Mouse (Mus musculus) forebrain, embryonic 10.5 days (tissue): ENCODE data around the gene Rab11fip5. TPM values are rescaled to one million over a fixed set of nuclear protein-coding genes. Genes with fewer than 3 reads are reported as not detected.

ENCODE experiments used
- DNase-seq: peaks from one replicate; pipeline ENCODE4 v3.0.0-alpha.2; 2017; ENCODE audit warnings: low spot score; ENCODE audit errors: extremely low spot score
- H3K27ac ChIP-seq: fragments of 300-500 bp; sonication (generic); 2 replicates; pipeline ENCODE4 v1.5.1; 2016; ENCODE audit warnings: mild to moderate bottlenecking
- H3K27me3 ChIP-seq: fragments of 300-500 bp; sonication (generic); 2 replicates; pipeline ENCODE4 v1.6.1; 2016; ENCODE audit warnings: mild to moderate bottlenecking; ENCODE audit not compliant: poor library complexity, severe bottlenecking
- H3K36me3 ChIP-seq: fragments of 300-500 bp; sonication (generic); replicated peaks from 2 replicates; pipeline ENCODE4 v1.6.1; 2016; ENCODE audit warnings: mild to moderate bottlenecking, moderate library complexity
- H3K4me1 ChIP-seq: fragments of 300-500 bp; sonication (generic); 2 replicates; pipeline ENCODE4 v1.6.1; 2016
- H3K4me3 ChIP-seq: fragments of 300-500 bp; sonication (generic); 2 replicates; pipeline ENCODE4 v1.5.1; 2016; ENCODE audit warnings: mild to moderate bottlenecking, moderate library complexity
- H3K9me3 ChIP-seq: fragments of 300-500 bp; sonication (generic); 2 replicates; pipeline ENCODE4 v1.6.1; 2016; ENCODE audit warnings: mild to moderate bottlenecking, moderate library complexity
- WGBS: fragments of 180-500 bp; shearing (Covaris S2); methylation state at CpG from one replicate; pipeline ENCODE4 v1.1.7; 2016; 5-methylcytosine and 5-hydroxymethylcytosine counted together
- microRNA-seq: library from miRNA; unstranded; fragments of <30 nt; microRNA quantifications from one replicate; pipeline ENCODE4, GENCODE M21; 2017
- polyA plus RNA-seq: library from polyadenylated mRNA; unstranded; fragments of >200 nt; fragmentation: Nextera tagmentation; extraction: Ambion mirVana; gene quantifications from 2 replicates; pipeline ENCODE4 v1.2.1, GENCODE M21; 2016

Rab11fip5 gene
- polyA plus RNA-seq, 1 experiment from 2014 or later = 3.1 TPM

- 90% methylated on average over 16 of the region's 16 CpGs for WGBS
- Histone ChIP-seq H3K4me1 (peaks cover 42% of the 10 kb centered on the region), H3K9me3 (no peaks in the 10 kb centered on the region), H3K27me3 (no peaks in the 10 kb centered on the region), H3K27ac (no peak overlapping the region), H3K36me3 (peaks cover 6% of the 10 kb centered on the region), H3K4me3 (no peak overlapping the region)
- DNase-seq = no peak
Measured at GRCm38 (mm10) chr6:85290869-85291824, 83.3 kb downstream of the Rab11fip5 start.

- no peak overlapping the region for H3K4me3 ChIP-seq
- peaks cover 14% of the 10 kb centered on the region for H3K4me1 ChIP-seq
- H3K9me3 ChIP-seq = no peaks in the 10 kb centered on the region
- H3K27ac ChIP-seq = no peak overlapping the region; the same call in 1 of the 2 replicates
- H3K27me3 ChIP-seq = no peaks in the 10 kb centered on the region
- H3K36me3 ChIP-seq = peaks cover 6% of the 10 kb centered on the region
- no peak for DNase-seq
- WGBS = 87% methylated on average over 4 of the region's 4 CpGs
Measured at GRCm38 (mm10) chr6:85288193-85288857, 86.1 kb downstream of the Rab11fip5 start.

GRCm38 (mm10) chr6:85286283-85287047, 88.0 kb downstream of the Rab11fip5 start:
- H3K36me3 ChIP-seq = peaks cover 5% of the 10 kb centered on the region
- no peak overlapping the region for H3K27ac ChIP-seq
- no peak overlapping the region for H3K4me3 ChIP-seq
- DNase-seq = no peak
- 88% methylated on average over 13 of the region's 13 CpGs for WGBS
- no peaks in the 10 kb centered on the region for H3K27me3 ChIP-seq
- H3K4me1 ChIP-seq = 0 out of 2 replicates have a peak, but pooled peaks cover 5% of the 10 kb centered on the region
- no peaks in the 10 kb centered on the region for H3K9me3 ChIP-seq

Small RNA genes within 50 kb of the gene (microRNA-seq; reads per million reads assigned to microRNA genes)
- gene Mir705 = not detected

Other genes starting within 250 kb of the Rab11fip5 start
- 57.4 and 59.1 TPM in 2 replicates for gene Spr, start 236.9 kb downstream of the Rab11fip5 start, polyA plus RNA-seq
- gene Emx1, start 187.2 kb downstream of the Rab11fip5 start, polyA plus RNA-seq = 26.5 and 35.8 TPM in 2 replicates
- 11.7 and 14.3 TPM in 2 replicates for gene Sfxn5, start 41.2 kb downstream of the Rab11fip5 start, polyA plus RNA-seq
- gene Noto, start 49.3 kb upstream of the Rab11fip5 start, polyA plus RNA-seq = not detected in 2 replicates
- gene Smyd5, start 57.4 kb upstream of the Rab11fip5 start, polyA plus RNA-seq = 84.4 and 85.8 TPM in 2 replicates
- gene Cct7, start 76.9 kb upstream of the Rab11fip5 start, polyA plus RNA-seq = 766 and 774 TPM in 2 replicates
- 35.3 and 37.2 TPM in 2 replicates for gene Pradc1, start 77.3 kb upstream of the Rab11fip5 start, polyA plus RNA-seq
- 0.48 and 0.64 TPM in 2 replicates for gene Fbxo41, start 128.4 kb upstream of the Rab11fip5 start, polyA plus RNA-seq
- gene Egr4, start 139.0 kb upstream of the Rab11fip5 start, polyA plus RNA-seq = not detected in 2 replicates
- 12.1 and 13.5 TPM in 2 replicates for gene Alms1, start 212.9 kb upstream of the Rab11fip5 start, polyA plus RNA-seq